Mouse (Mus musculus) right cerebral cortex, adult 18-20 months (tissue): ENCODE data around the gene Tmem199.
A peak's percentile ranks its signal among the peaks of the same experiment; 100 is the strongest.

Experiments used
- DNase-seq: peaks from one replicate; pipeline ENCODE4 v3.0.0; 2022; ENCODE audit warnings: mixed read lengths

Gene Tmem199

DNA sequence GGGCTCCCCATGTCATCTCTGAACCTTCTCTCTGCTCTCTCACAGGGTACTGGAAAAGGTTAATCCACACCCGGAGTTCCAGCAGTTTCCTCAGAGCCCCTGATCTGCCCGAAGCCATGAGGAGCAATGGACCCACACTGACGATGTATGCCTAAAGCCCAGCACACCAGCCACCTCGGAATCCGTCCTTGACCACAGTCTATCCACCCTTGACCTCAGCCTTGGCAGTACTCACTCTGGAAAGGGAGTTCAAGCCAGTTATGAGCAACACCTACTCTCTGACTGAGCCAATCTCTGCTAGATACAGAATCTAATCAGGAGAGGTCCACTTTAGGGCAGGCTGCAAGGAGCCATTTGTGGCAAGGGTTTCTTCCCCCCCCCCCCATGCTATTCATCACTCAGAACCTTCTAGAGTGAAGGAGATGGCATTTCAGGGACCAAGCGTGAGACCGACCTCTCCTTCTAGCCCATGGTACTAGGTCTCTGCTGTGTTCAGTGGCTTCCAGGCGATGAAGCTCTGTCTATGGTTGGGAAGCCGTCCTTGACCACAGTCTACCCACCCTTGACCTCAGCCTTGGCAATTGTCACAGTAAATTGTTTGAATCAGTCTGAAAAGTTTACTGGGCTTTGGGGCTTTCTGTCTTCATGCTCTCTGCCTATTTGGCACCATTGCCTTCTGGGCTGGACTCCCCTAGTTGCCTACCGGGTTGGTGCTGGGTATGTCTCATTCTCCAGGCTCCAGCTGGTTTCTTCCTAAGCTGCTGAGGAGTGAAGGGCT, 40.5 kb downstream of the Tmem199 start:
- DNase-seq: no peak

DNA sequence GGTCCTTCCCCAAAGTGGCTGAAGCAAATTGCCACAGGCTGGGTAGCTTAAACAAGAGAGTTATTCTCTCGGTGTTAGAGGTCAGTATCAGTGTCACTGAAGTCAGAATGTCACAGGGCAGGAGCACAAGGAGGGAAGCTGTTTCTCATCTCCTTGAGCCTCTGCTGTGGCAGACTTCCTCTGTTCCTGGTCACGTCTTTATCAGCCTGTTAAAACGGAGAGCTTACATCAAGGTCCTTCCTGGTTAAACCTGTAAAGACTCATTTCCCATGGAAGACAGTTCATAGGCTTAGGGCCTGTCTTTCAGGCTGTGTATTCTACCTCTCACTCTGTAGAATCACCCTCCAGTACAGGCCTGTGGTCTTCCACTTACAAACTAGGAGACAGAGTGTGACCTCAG, 44.0 kb downstream of the Tmem199 start:
- DNase-seq: no peak

DNA sequence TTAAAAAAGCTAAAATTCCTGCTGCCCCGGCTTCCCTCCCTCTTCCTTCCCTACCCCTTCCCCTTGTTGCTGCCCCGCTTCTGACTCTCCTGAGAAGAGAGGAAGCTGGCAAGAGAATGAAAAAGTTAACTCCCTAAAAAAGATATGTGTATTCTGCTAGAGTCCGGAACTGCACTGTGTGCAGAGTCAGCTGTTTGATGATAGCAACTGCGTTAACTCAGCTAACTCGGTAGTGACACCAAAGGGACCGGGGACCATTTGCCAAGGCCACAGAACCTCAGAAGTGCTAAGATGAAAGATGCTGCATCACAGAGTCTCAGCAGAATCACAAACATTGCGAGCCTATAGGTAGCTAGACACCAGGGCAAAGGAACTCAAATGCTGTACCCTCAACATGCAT, 44.5 kb downstream of the Tmem199 start:
- no peak for DNase-seq

DNA sequence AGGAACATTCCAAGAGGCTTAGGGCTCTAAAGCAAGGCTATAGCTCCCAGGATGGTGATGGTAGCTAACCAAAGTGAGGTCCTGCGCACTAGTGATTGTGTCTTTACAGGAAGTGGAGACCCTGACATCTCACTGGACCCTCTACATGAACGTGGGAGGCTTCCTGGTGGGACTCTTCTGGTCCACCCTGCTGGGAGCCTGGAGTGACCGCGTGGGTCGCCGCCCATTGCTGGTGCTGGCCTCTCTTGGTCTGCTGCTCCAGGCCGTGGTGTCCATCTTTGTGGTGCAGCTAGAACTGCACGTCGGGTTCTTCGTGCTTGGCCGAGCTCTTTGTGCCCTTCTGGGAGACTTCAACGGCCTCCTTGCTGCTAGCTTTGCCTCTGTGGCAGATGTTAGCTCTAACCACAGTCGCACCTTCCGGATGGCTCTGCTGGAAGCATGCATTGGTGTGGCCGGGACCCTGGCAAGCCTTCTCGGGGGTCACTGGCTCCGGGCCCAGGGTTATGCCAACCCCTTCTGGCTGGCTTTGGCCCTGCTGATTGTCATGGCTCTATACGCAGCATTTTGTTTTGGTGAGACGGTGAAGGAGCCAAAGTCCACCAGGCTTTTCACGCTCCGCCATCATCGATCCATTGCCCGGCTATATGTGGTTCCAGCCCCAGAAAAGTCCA, 45.6 kb downstream of the Tmem199 start:
- no peak for DNase-seq

DNA sequence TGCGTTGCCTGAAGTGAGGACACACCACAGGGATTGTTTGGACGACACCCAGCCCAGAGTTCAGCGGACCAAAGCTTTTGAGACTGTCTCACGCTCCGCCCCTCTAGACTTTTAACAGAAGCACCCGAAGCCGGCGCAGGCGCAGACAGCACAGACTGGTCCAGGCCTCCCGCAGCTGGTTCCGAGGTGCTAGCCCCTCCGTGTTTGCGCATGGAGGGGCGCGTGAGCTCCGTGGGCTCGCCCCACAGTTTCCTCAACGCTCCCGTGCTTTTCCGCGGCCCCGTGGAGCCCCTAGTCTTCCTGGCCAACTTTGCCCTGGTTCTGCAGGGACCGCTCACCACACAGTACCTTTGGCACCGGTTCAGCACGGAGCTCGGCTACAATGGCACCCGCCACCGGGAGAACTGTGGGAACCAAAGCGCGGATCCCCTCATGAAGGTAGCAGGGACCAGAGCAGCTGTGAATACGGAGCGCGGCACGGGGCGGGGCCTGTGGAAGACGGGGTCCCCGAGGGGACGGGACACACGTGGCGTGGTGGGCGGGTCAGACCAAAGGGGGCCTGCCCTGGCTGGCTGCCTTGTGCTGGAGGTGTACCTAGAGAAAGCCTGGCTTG, 46.3 kb downstream of the Tmem199 start, which contains the start of gene Slc46a1:
Gene Slc46a1, plus strand, starts transcription at position 130 of the 613 bp plus-strand sequence.
- DNase-seq: peak; percentile 84

DNA sequence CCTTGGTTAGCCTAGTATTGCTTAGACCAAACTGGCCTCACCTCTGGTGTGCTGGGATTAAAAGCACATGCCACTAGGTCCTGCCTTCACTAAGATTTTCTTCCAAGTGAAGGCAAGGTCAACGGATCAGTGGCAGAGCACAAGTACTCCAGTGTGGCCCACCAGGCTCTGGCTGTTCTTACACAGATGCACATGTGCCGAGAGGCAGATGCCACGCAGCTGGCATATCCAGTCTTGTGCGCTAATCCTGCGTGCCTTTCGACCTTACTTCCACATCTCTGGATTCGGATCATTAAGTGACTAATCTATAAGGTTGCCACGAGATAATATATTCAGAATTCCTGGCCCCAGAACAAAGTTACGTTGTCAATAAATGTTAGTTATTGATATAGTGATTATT, 46.9 kb downstream of the Tmem199 start:
- DNase-seq: no peak

DNA sequence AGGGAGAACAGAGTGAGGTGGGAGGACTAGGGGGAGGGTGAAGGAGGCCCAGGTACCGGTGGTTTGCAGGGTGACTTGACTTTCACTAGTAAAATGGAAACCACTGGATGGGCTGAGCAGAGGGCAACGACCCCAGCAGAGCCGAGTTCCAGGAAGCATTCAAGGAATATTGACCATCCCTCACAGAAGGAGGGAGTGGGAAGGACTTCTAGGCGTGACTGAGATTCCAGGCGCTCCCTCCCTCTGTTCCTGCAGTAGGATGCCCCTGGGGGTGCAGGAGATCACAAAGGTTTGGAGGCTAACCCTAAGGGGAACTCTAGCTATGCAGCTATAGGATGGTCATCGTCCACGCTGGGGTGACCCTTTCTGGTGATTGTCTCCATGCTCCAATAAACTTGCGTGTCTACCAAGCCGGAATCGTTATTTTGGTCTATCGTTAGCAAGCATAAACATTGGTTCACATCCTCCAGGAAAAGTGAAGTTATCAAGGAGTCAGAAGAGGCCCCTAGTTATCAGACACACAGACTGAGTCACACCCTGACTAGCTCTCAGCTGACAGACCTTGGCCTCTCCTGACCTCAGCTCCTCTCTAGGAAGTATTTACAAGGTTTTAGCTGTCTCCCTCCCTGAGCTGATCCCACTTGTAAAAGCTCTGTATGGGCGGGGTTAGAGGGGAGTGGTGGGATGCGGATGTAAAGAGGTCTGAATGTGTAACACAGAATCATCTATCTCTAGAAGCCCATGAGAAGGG, 48.5 kb downstream of the Tmem199 start:
- no peak for DNase-seq

DNA sequence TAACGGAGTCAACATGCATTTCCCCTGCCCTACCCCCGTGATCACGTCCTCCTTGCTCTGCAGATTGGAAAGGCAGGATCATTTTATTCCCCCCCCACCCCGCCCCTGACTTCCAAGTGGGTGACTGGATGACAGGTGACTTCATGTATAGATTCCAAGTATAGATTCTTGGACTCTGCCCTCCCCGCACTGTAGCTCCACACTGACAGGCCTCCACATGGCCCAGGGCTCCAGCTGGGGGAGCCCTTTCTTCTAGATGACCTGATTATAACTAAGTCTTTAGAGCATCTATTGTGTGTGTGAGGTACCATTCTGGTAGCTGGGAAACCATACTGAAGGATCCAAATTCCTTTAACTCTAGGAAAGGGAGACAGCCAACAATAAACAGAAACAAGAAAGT, 49.3 kb downstream of the Tmem199 start:
- no peak for DNase-seq

DNA sequence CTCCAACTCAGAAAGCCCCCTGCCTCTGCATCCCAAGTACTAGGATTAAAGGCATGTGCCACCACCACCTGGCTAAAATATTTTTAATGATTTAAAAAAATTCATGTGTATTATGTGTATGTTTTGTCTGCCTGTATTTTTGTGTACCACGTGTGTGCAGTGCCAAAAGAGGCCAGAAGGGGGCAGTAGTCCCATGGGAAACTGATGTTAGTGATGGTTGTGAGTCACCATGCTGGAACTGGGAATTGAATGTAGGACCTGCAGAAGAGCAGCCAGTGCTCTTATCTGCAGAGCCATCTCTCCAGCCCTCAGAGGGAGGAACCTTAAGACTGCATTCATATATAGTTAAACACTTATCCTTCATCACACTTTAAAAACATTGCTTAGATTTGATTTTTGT, 50.1 kb downstream of the Tmem199 start:
- DNase-seq: no peak

DNA sequence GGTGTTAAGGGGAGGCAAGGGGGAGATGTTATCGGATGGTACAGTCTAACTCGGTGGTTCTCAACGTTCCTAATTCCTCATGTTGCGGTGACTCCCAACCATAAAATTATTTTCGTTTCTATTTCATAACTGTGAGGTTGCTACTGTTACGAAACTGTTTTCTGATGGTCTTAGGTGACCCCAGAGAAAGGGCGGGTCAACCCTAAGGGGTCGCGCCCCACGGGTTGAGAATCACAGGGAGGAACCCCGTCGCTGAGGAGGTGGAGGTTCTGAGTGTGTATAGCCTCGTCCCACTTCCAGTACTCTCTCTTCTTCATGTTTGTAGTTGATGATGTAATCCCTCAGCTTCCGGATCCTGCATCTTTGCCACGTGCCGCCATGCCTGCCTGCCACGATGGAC, 53.2 kb downstream of the Tmem199 start:
- no peak for DNase-seq
